Mouse (Mus musculus) lung, embryonic 16.5 days (tissue): ENCODE results near the gene H2-M10.5. TPM values are rescaled to one million over a fixed set of nuclear protein-coding genes. Genes with fewer than 3 reads are reported as not detected.
"Not testable (repeated sequence)": the region's sequence is repeated elsewhere in the genome, so short reads cannot be mapped to it uniquely, and the experiment has no call there.

Source experiments
- ATAC-seq: fragments of 200-750 bp; cut with Nextera tagmentation; 2 replicates; pipeline ENCODE4 v1.8.0; 2017; ENCODE audit warnings: low read depth, mild to moderate bottlenecking, moderate library complexity
- H3K27ac ChIP-seq: fragments of 300-500 bp; sonication (generic); 2 replicates; pipeline ENCODE4 v1.5.1; 2014; ENCODE audit warnings: mild to moderate bottlenecking, control low read depth, low read length
- H3K27me3 ChIP-seq: fragments of 300-500 bp; sonication (generic); 2 replicates; pipeline ENCODE4 v1.6.1; 2014; ENCODE audit warnings: low read depth, low read length, mixed read lengths; ENCODE audit not compliant: control insufficient read depth, insufficient read depth
- H3K36me3 ChIP-seq: fragments of 300-500 bp; sonication (generic); 2 replicates; pipeline ENCODE4 v1.6.1; 2014; ENCODE audit warnings: low read length; ENCODE audit not compliant: control insufficient read depth, insufficient read depth
- H3K4me1 ChIP-seq: fragments of 300-500 bp; sonication (generic); replicated peaks from 2 replicates; pipeline ENCODE4 v1.6.1; 2014; ENCODE audit warnings: low read length, mixed read lengths; ENCODE audit not compliant: control insufficient read depth, insufficient read depth
- H3K4me2 ChIP-seq: fragments of 300-500 bp; sonication (generic); 2 replicates; pipeline ENCODE4 v1.6.1; 2014; ENCODE audit warnings: low read depth, low read length, control low read depth
- H3K4me3 ChIP-seq: fragments of 300-500 bp; sonication (generic); 2 replicates; pipeline ENCODE4 v1.5.1; 2014; ENCODE audit warnings: mild to moderate bottlenecking, low read length, control low read depth
- H3K9ac ChIP-seq: fragments of 300-500 bp; sonication (generic); 2 replicates; pipeline ENCODE4 v1.6.1; 2014; ENCODE audit warnings: low read length, control low read depth
- H3K9me3 ChIP-seq: fragments of 300-500 bp; sonication (generic); 2 replicates; pipeline ENCODE4 v1.6.1; 2016; ENCODE audit warnings: low read length; ENCODE audit not compliant: control insufficient read depth
- WGBS: fragments of 180-500 bp; shearing (Covaris S2); extraction: QIAGEN DNeasy Blood & Tissue Kit; methylation state at CpG from one replicate; pipeline ENCODE4 v1.1.7; 2014; 5-methylcytosine and 5-hydroxymethylcytosine counted together
- polyA plus RNA-seq: library from polyadenylated mRNA; unstranded; fragments of >200 nt; fragmentation: Nextera tagmentation; extraction: Ambion mirVana; gene quantifications from 2 replicates; pipeline ENCODE4 v1.2.1, GENCODE M21; 2015

Gene H2-M10.5
- polyA plus RNA-seq: not detected in 2 replicates

GRCm38 (mm10) chr17:36772610-36773009, at the start of gene H2-M10.5:
H2-M10.5 (plus strand) TSS chr17:36772910.
- 94% methylated on average over 2 of the region's 2 CpGs for WGBS

GRCm38 (mm10) chr17:36726046-36726445, 46.7 kb upstream of the H2-M10.5 start:
- WGBS: 14% methylated on average over 2 of the region's 2 CpGs
- Histone ChIP-seq H3K36me3 (no peaks in the 10 kb centered on the region), H3K27ac (no peak overlapping the region), H3K27me3 (no peaks in the 10 kb centered on the region), H3K4me3 (no peak overlapping the region), H3K4me1 (no peaks in the 10 kb centered on the region), H3K9ac (no peak overlapping the region), H3K4me2 (no peak overlapping the region), H3K9me3 (no peaks in the 10 kb centered on the region)
- ATAC-seq: no peak

More at GRCm38 (mm10) chr17:36772610-36773009, at the start of gene H2-M10.5:
- not testable (repeated sequence) for H3K4me3 ChIP-seq, H3K4me2 ChIP-seq, H3K4me1 ChIP-seq, H3K9me3 ChIP-seq, H3K36me3 ChIP-seq, ATAC-seq, H3K27ac ChIP-seq, H3K27me3 ChIP-seq, H3K9ac ChIP-seq

GRCm38 (mm10) chr17:36763816-36764215, 8.9 kb upstream of the H2-M10.5 start:
- Histone ChIP-seq H3K4me3 (no peak overlapping the region), H3K4me1 (no peaks in the 10 kb centered on the region), H3K27ac (no peak overlapping the region), H3K36me3 (no peaks in the 10 kb centered on the region), H3K9me3 (no peaks in the 10 kb centered on the region), H3K4me2 (no peak overlapping the region), H3K27me3 (no peaks in the 10 kb centered on the region), H3K9ac (no peak overlapping the region)
- 47% methylated on average over 2 of the region's 2 CpGs for WGBS
- no peak for ATAC-seq

- H3K27ac ChIP-seq, H3K27me3 ChIP-seq, H3K4me1 ChIP-seq, H3K9ac ChIP-seq, H3K9me3 ChIP-seq, ATAC-seq, H3K4me2 ChIP-seq, H3K4me3 ChIP-seq, H3K36me3 ChIP-seq: not testable (repeated sequence)
- WGBS: 22% methylated on average over 2 of the region's 2 CpGs
Observed at GRCm38 (mm10) chr17:36764244-36764643, 8.5 kb upstream of the H2-M10.5 start.

GRCm38 (mm10) chr17:36765403-36765802, 7.3 kb upstream of the H2-M10.5 start:
- not testable (repeated sequence) for H3K4me1 ChIP-seq, H3K27me3 ChIP-seq, H3K9ac ChIP-seq, H3K4me3 ChIP-seq, H3K36me3 ChIP-seq, ATAC-seq, H3K4me2 ChIP-seq, H3K27ac ChIP-seq, H3K9me3 ChIP-seq
- WGBS: 58% methylated on average over 2 of the region's 2 CpGs

GRCm38 (mm10) chr17:36781533-36781932, 8.8 kb downstream of the H2-M10.5 start:
- Histone ChIP-seq H3K9ac (no peak overlapping the region), H3K4me2 (no peak overlapping the region), H3K27me3 (no peaks in the 10 kb centered on the region), H3K9me3 (no peaks in the 10 kb centered on the region), H3K4me3 (no peak overlapping the region), H3K27ac (no peak overlapping the region), H3K36me3 (no peaks in the 10 kb centered on the region), H3K4me1 (no peaks in the 10 kb centered on the region)
- whole genome bisulfite sequencing: 50% methylated on average over 3 of the region's 3 CpGs
- ATAC-seq: no peak

- ATAC-seq: 0 out of 2 replicates have a peak, but pooled peaks have one; percentile 26
- WGBS: 35% methylated on average over 1 of the region's 1 CpGs
- H3K4me1 ChIP-seq, H3K9ac ChIP-seq, H3K36me3 ChIP-seq, H3K9me3 ChIP-seq, H3K4me2 ChIP-seq, H3K4me3 ChIP-seq, H3K27me3 ChIP-seq, H3K27ac ChIP-seq: not testable (repeated sequence)
Observed at GRCm38 (mm10) chr17:36786483-36786886, 13.8 kb downstream of the H2-M10.5 start.

GRCm38 (mm10) chr17:36788351-36788750, 15.6 kb downstream of the H2-M10.5 start:
- no peak overlapping the region for H3K27ac ChIP-seq
- H3K9me3 ChIP-seq: no peaks in the 10 kb centered on the region
- WGBS: 71% methylated on average over 2 of the region's 2 CpGs
- H3K27me3 ChIP-seq: no peaks in the 10 kb centered on the region
- no peak overlapping the region for H3K4me2 ChIP-seq
- ATAC-seq: no peak
- H3K9ac ChIP-seq: no peak overlapping the region
- no peaks in the 10 kb centered on the region for H3K4me1 ChIP-seq
- H3K36me3 ChIP-seq: no peaks in the 10 kb centered on the region
- no peak overlapping the region for H3K4me3 ChIP-seq

GRCm38 (mm10) chr17:36788801-36789200, 16.1 kb downstream of the H2-M10.5 start:
- H3K27ac ChIP-seq, H3K36me3 ChIP-seq, H3K9ac ChIP-seq, H3K9me3 ChIP-seq, ATAC-seq, H3K27me3 ChIP-seq, H3K4me2 ChIP-seq, H3K4me1 ChIP-seq, H3K4me3 ChIP-seq: not testable (repeated sequence)

- ATAC-seq: no peak
- H3K4me3 ChIP-seq: no peak overlapping the region
- no peak overlapping the region for H3K4me2 ChIP-seq
- 56% methylated on average over 10 of the region's 10 CpGs for WGBS
- H3K4me1 ChIP-seq: no peaks in the 10 kb centered on the region
- H3K27ac ChIP-seq: no peak overlapping the region
- H3K27me3 ChIP-seq: no peaks in the 10 kb centered on the region
- no peak overlapping the region for H3K9ac ChIP-seq
- H3K36me3 ChIP-seq: no peaks in the 10 kb centered on the region
- H3K9me3 ChIP-seq: no peaks in the 10 kb centered on the region
Observed at GRCm38 (mm10) chr17:36799493-36799892, 26.8 kb downstream of the H2-M10.5 start.
